9 mouse cellular contexts compared by ENCODE assay signal in the genomic region with DNA sequence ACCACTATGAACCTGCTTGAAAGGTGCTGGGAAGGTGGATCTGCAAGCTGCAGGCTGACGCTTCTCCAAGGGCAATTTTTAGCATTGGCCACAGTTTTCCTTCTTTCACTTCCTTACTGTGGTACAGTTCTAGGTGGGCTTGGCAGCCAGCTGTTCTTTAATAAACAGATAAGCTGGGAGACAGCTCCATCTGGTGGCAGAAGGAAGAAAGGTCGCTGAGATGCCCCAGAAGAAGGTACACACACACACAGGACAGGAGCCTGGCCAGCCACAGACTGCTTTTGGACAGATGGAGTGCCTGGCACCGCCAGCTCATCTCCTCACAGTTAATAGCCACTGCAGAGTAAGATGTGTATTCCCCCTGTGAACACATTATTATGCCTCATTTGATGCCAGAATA. TPM values are rescaled to one million over a fixed set of nuclear protein-coding genes. Genes with fewer than 3 reads are reported as not detected.
DNase-seq lines count a peak whose midpoint lies in the region; ATAC-seq and TF ChIP-seq lines count a peak whose summit lies in the region.
"Had no signal": no experiment of that assay in that cellular context is flagged by ENCODE, and none has a peak within 500 bp of the region (broad histone marks: within the 10 kb centered on the region; RNA-seq: fewer than 3 reads in every experiment).

No protein-coding gene starts in this region.

- no peak for ATAC-seq in kidney, embryonic 15.5 days (replicated peaks; ENCODE audit: low FRiP score)
- peak; percentile 59; the same call in 1 of the 2 replicates for ATAC-seq in erythroid progenitor cell, adult 5-6 weeks (replicated peaks; ENCODE audit: low FRiP score, poor library complexity, severe bottlenecking)
- peak; percentile 64; the same call in 1 of the 2 replicates for ATAC-seq in hindbrain, embryonic 14.5 days (ENCODE audit: low FRiP score)
- ATAC-seq in midbrain, postnatal 0 days (ENCODE audit: low FRiP score): peak; percentile 23; the same call in 1 of the 2 replicates

- WGBS in kidney, embryonic 15.5 days: 38% methylated on average over 3 of the region's 3 CpGs
- WGBS in hindbrain, embryonic 14.5 days: 38% methylated on average over 3 of the region's 3 CpGs
- 41% methylated on average over 3 of the region's 3 CpGs for WGBS in midbrain, postnatal 0 days

- peak; percentile 82 for TF ChIP-seq CTCF in midbrain, postnatal 0 days (IDR thresholded peaks at IDR 0.05)

- intact Hi-C loops in left cerebral cortex, postnatal 10 days (cut with DNase I): loop anchor here (2.0 kb wide), 1 partner anchor 57 kb away; no protein-coding TSS in a partner anchor

- H3K27me3 ChIP-seq in kidney, embryonic 15.5 days: no peaks in the 10 kb centered on the region
- no peaks in the 10 kb centered on the region for H3K27me3 ChIP-seq in hindbrain, embryonic 14.5 days (ENCODE audit: control insufficient read depth, insufficient read depth, low read length)
- no peaks in the 10 kb centered on the region for H3K27me3 ChIP-seq in midbrain, postnatal 0 days (ENCODE audit: insufficient read depth, low read length)
- H3K27me3 ChIP-seq: embryonic facial prominence, embryonic 15.5 days had no signal

- H3K9me3 ChIP-seq in kidney, embryonic 15.5 days (replicated peaks): no peaks in the 10 kb centered on the region
- no peaks in the 10 kb centered on the region for H3K9me3 ChIP-seq in hindbrain, embryonic 14.5 days (ENCODE audit: control insufficient read depth, low read length)
- H3K9me3 ChIP-seq in midbrain, postnatal 0 days (ENCODE audit: low read length): no peaks in the 10 kb centered on the region
- H3K9me3 ChIP-seq: embryonic facial prominence, embryonic 15.5 days had no signal

- no peak overlapping the region for H3K4me3 ChIP-seq in kidney, embryonic 15.5 days (replicated peaks)
- H3K4me3 ChIP-seq in hindbrain, embryonic 14.5 days (replicated peaks; ENCODE audit: low read length): no peak overlapping the region
- H3K4me3 ChIP-seq in midbrain, postnatal 0 days (ENCODE audit: low read depth, low read length): no peak overlapping the region
- H3K4me3 ChIP-seq: embryonic facial prominence, embryonic 15.5 days had no signal

- H3K9ac ChIP-seq in kidney, embryonic 15.5 days: no peak overlapping the region
- H3K9ac ChIP-seq in hindbrain, embryonic 14.5 days: no peak overlapping the region
- no peak overlapping the region for H3K9ac ChIP-seq in midbrain, postnatal 0 days (replicated peaks; ENCODE audit: low read length, poor library complexity, severe bottlenecking)
- H3K9ac ChIP-seq: embryonic facial prominence, embryonic 15.5 days had no signal

- H3K4me1 ChIP-seq in kidney, embryonic 15.5 days: no peaks in the 10 kb centered on the region
- H3K4me1 ChIP-seq in hindbrain, embryonic 14.5 days (replicated peaks; ENCODE audit: control insufficient read depth, insufficient read depth, low read length): no peaks in the 10 kb centered on the region
- no peaks in the 10 kb centered on the region for H3K4me1 ChIP-seq in midbrain, postnatal 0 days (ENCODE audit: insufficient read depth, low read length)
- H3K4me1 ChIP-seq: embryonic facial prominence, embryonic 15.5 days had no signal

- peak; percentile 52 for DNase-seq in kidney, adult 18-20 months
- DNase-seq in brain, adult 2 months (ENCODE audit: low read depth, low spot score): peak; percentile 94
- DNase-seq in hindbrain, embryonic 14.5 days (ENCODE audit: low spot score): peak; percentile 78
- peak; percentile 62 to 68 for DNase-seq in left cerebral cortex, postnatal 10 days (ENCODE audit: extremely low spot score in 1 of 2, low spot score in 2 of 2)
- peak; percentile 87 for DNase-seq in midbrain, postnatal 0 days (ENCODE audit: low spot score)
- DNase-seq in spleen, postnatal 4 days (ENCODE audit: low spot score in 2 of 2): peak; percentile 55 to 78

- no peak overlapping the region for H3K4me2 ChIP-seq in kidney, embryonic 15.5 days
- no peak overlapping the region for H3K4me2 ChIP-seq in hindbrain, embryonic 14.5 days (replicated peaks)
- no peak overlapping the region for H3K4me2 ChIP-seq in midbrain, postnatal 0 days (ENCODE audit: low read depth, low read length, poor library complexity, severe bottlenecking)
- H3K4me2 ChIP-seq: embryonic facial prominence, embryonic 15.5 days had no signal

- H3K36me3 ChIP-seq in kidney, embryonic 15.5 days: peaks cover 57% of the 10 kb centered on the region
- peaks cover 51% of the 10 kb centered on the region for H3K36me3 ChIP-seq in hindbrain, embryonic 14.5 days (replicated peaks; ENCODE audit: control insufficient read depth, insufficient read depth)
- H3K36me3 ChIP-seq in midbrain, postnatal 0 days (ENCODE audit: insufficient read depth, low read length): peaks cover 40% of the 10 kb centered on the region

- no peak overlapping the region for H3K27ac ChIP-seq in kidney, embryonic 15.5 days
- H3K27ac ChIP-seq in hindbrain, embryonic 14.5 days: no peak overlapping the region
- H3K27ac ChIP-seq in midbrain, postnatal 0 days (ENCODE audit: low read depth, low read length): no peak overlapping the region
- H3K27ac ChIP-seq: embryonic facial prominence, embryonic 15.5 days had no signal

RNA-seq across cellular contexts. Expression of gene Klc2, which starts 33.0 kb away (rescaled TPM):
- polyA plus RNA-seq in kidney, embryonic 15.5 days (2015; fragmentation: Nextera tagmentation; extraction: Ambion mirVana): 27.5 and 27.8 TPM in 2 replicates
- 10.5 TPM in 1 of 2 replicates, not detected in the other for total RNA-seq in erythroid progenitor cell, adult 5-6 weeks (2015; ENCODE audit: low replicate concordance)
- 0.90 TPM in 1 of 2 replicates, not detected in the other for total RNA-seq in erythroid progenitor cell, adult 5-6 weeks (2017; ENCODE audit: low replicate concordance)
- 72.7 and 72.9 TPM in 2 replicates for polyA plus RNA-seq in hindbrain, embryonic 14.5 days (2014; fragmentation: Nextera tagmentation; extraction: Ambion mirVana)
- total RNA-seq in left cerebral cortex, postnatal 10 days (2021): 100 to 1,000 TPM; 186 to 195 TPM
- total RNA-seq in midbrain, postnatal 0 days (2014; rRNA removed): 187 and 201 TPM in 2 replicates
- 65.7 and 67.9 TPM in 2 replicates for polyA plus RNA-seq in midbrain, postnatal 0 days (2015; fragmentation: Nextera tagmentation; extraction: Ambion mirVana)

RNA-seq across cellular contexts. Expression of gene Rab1b, which starts 44.5 kb away (rescaled TPM):
- polyA plus RNA-seq in kidney, embryonic 15.5 days (2015; fragmentation: Nextera tagmentation; extraction: Ambion mirVana): 268 and 290 TPM in 2 replicates
- total RNA-seq in erythroid progenitor cell, adult 5-6 weeks (2015; ENCODE audit: low replicate concordance): 12.2 and 13.7 TPM in 2 replicates
- 20.5 and 23.3 TPM in 2 replicates for total RNA-seq in erythroid progenitor cell, adult 5-6 weeks (2017; ENCODE audit: low replicate concordance)
- 210 and 213 TPM in 2 replicates for polyA plus RNA-seq in hindbrain, embryonic 14.5 days (2014; fragmentation: Nextera tagmentation; extraction: Ambion mirVana)
- 100 to 1,000 TPM; 167 to 168 TPM for total RNA-seq in left cerebral cortex, postnatal 10 days (2021)
- total RNA-seq in midbrain, postnatal 0 days (2014; rRNA removed): 192 and 242 TPM in 2 replicates
- 204 and 227 TPM in 2 replicates for polyA plus RNA-seq in midbrain, postnatal 0 days (2015; fragmentation: Nextera tagmentation; extraction: Ambion mirVana)

RNA-seq across cellular contexts. Expression of gene Cnih2, which starts 53.0 kb away (rescaled TPM):
- polyA plus RNA-seq in kidney, embryonic 15.5 days (2015; fragmentation: Nextera tagmentation; extraction: Ambion mirVana): 13.3 and 15.1 TPM in 2 replicates
- total RNA-seq in erythroid progenitor cell, adult 5-6 weeks (2015; ENCODE audit: low replicate concordance): not detected in 2 replicates
- 0.39 TPM in 1 of 2 replicates, not detected in the other for total RNA-seq in erythroid progenitor cell, adult 5-6 weeks (2017; ENCODE audit: low replicate concordance)
- 485 and 502 TPM in 2 replicates for polyA plus RNA-seq in hindbrain, embryonic 14.5 days (2014; fragmentation: Nextera tagmentation; extraction: Ambion mirVana)
- 100 to 1,000 TPM; 379 to 384 TPM for total RNA-seq in left cerebral cortex, postnatal 10 days (2021)
- total RNA-seq in midbrain, postnatal 0 days (2014; rRNA removed): 677 and 753 TPM in 2 replicates
- polyA plus RNA-seq in midbrain, postnatal 0 days (2015; fragmentation: Nextera tagmentation; extraction: Ambion mirVana): 547 and 553 TPM in 2 replicates

Comparison
In these comparisons a context has a peak if more than half of its experiments do, and no peak if none do; other contexts are left out.
1. RNA of gene Klc2, which starts 33.0 kb away (total RNA-seq): 187 to 201 TPM in midbrain, postnatal 0 days and 186 to 195 TPM in left cerebral cortex, postnatal 10 days; 0.90 to 10.5 TPM in erythroid progenitor cell, adult 5-6 weeks; every median in the first group is over 10 times any median in the second.
2. RNA of gene Cnih2, which starts 53.0 kb away (total RNA-seq): 677 to 753 TPM in midbrain, postnatal 0 days and 379 to 384 TPM in left cerebral cortex, postnatal 10 days; 0.39 TPM in erythroid progenitor cell, adult 5-6 weeks; every median in the first group is over 100 times any median in the second.
3. Peak in every context shown above with its lines, with median percentiles within 50 percentile points of each other: DNase-seq.